Mouse (Mus musculus): ENCODE measurements at regions not wholly inside any gene's neighbourhood (a gene's known extent, or its start where the extent isn't known, plus 50 kb on each side); places are given as distances from the start of the nearest gene placed in this dataset.

DNA sequence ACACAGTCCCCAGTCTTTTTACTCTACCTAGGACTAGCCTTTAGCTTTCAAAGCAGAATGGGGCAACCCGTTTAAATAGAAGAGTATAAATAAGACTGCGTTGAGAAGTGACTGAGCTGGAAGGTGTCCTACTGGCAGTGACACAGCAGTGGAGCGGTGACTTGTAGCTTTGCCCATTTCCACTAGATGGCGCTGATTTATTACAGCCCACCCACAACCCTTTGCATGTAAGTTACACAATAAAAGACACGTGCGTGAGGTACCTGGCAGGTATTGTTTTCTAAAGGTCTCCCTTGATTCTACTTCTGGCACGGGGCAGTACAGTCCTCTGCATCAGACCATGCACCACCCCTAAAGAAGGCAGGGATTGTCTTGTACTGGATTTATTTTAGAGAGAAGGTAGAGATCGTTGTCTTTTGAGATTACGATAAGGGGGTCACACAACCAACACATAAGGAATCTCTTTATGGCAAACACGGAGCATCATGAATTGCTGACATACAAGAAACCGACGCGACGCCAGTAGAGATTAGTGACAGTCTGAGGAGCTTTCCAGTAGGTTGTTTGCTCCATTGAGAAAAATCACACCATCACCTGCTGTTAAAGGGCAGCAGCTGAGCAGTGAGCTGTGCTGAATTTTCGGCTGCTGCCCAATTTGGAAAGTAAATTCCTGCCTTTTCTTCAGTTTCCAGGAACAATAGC, 140.5 kb upstream of the Ank start:
- no peak overlapping the region for H3K9ac ChIP-seq (replicated peaks; ENCODE audit: low read length)
- WGBS, result 14% methylated on average over 15 of the region's 15 CpGs
- peak; percentile 94 for TF ChIP-seq CTCF (IDR thresholded peaks at IDR 0.05; ENCODE audit: low read depth)

DNA sequence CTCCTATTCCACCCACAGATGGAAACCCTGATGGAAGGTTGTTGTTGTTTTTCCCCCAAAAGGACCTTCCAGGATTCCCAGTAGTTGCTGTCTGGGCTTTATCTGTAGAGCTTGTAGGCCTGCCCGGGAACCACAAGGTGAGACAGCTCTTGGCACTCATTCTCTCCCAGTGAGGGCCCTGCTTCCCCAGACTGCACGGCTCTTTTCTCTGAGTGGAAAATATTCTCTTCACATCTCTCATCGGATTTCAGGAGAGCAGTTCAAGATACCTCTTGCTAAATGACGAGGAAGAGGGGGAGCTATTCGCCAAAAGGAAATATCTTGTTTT, 140.0 kb upstream of the Ank start:
- Histone ChIP-seq H3K27ac (no peak overlapping the region), H3K9ac (replicated peaks; ENCODE audit: low read length) (no peak overlapping the region), H3K27me3 (ENCODE audit: insufficient read depth, low read length) (no peaks in the 10 kb centered on the region), H3K4me2 (ENCODE audit: low read depth, low read length) (no peak overlapping the region), H3K4me1 (ENCODE audit: insufficient read depth, low read length) (peaks cover 6% of the 10 kb centered on the region; the same call in 1 of the 2 replicates), H3K36me3 (ENCODE audit: insufficient read depth, low read length) (no peaks in the 10 kb centered on the region), H3K4me3 (ENCODE audit: low read length) (no peak overlapping the region), H3K9me3 (ENCODE audit: low read length) (no peaks in the 10 kb centered on the region)
- 41% methylated on average over 5 of the region's 5 CpGs for WGBS
- ATAC-seq (no peak), DNase-seq (ENCODE audit: low spot score) (peak; percentile 7)
- no peak for TF ChIP-seq CTCF (IDR thresholded peaks at IDR 0.05; ENCODE audit: low read depth)

More for the DNA sequence above, 140.5 kb upstream of the Ank start:
- Histone ChIP-seq H3K9me3 (ENCODE audit: low read length) (no peaks in the 10 kb centered on the region), H3K4me1 (ENCODE audit: insufficient read depth, low read length) (peaks cover 6% of the 10 kb centered on the region; the same call in 1 of the 2 replicates), H3K4me2 (ENCODE audit: low read depth, low read length) (peak overlapping the region; percentile 21; the same call in 1 of the 2 replicates), H3K27me3 (ENCODE audit: insufficient read depth, low read length) (no peaks in the 10 kb centered on the region), H3K4me3 (ENCODE audit: low read length) (no peak overlapping the region), H3K36me3 (ENCODE audit: insufficient read depth, low read length) (no peaks in the 10 kb centered on the region), H3K27ac (no peak overlapping the region)
- ATAC-seq (peak; percentile 90), DNase-seq (ENCODE audit: low spot score) (peak; percentile 89)

DNA sequence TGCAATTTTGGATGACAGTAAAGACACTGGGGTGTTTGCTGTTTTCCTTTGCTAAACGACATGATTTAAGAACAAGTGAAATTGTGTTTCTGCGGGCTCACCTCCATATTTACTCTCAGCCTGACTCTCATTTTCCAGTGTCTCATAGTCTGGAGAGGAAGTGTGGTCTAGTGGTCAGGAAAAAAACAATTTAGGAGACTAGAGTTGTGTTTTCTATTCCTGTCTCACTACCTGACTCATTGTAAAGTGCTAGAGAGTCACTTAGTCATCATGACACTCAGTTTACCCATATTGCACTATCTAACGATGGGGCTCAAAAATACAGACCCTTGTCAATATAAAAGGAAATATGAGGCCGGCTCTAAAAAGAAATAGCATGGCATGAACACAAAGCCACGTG, 138.7 kb upstream of the Ank start:
- Histone ChIP-seq H3K9me3 (ENCODE audit: low read length) (no peaks in the 10 kb centered on the region), H3K36me3 (ENCODE audit: insufficient read depth, low read length) (no peaks in the 10 kb centered on the region), H3K9ac (replicated peaks; ENCODE audit: low read length) (no peak overlapping the region), H3K27me3 (ENCODE audit: insufficient read depth, low read length) (no peaks in the 10 kb centered on the region), H3K4me3 (ENCODE audit: low read length) (no peak overlapping the region), H3K4me2 (ENCODE audit: low read depth, low read length) (no peak overlapping the region), H3K4me1 (ENCODE audit: insufficient read depth, low read length) (peaks cover 6% of the 10 kb centered on the region; the same call in 1 of the 2 replicates), H3K27ac (no peak overlapping the region)
- no peak for TF ChIP-seq CTCF (IDR thresholded peaks at IDR 0.05; ENCODE audit: low read depth)
- DNase-seq (ENCODE audit: low spot score) (no peak), ATAC-seq (no peak)
- 93% methylated on average over 5 of the region's 5 CpGs for WGBS

DNA sequence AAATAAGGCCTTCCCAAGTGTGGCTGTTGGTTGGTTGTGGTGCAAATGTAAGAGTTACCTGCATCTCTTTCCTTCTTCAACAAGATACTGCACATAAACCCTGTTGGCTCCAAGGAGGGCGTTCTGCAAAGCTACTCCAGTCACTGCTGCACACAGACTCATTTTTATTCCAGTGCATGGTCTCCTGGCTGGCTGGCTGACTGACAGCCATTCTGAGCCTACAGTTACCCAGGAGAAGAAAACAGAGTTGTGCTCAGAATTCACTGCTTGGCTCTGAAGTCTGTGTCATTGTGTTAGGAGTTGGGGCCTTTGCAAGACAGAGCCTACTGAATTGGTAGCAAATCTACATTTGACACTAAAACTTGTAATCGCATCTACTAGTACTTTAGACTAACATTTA, 138.0 kb upstream of the Ank start:
- Histone ChIP-seq H3K9me3 (ENCODE audit: low read length) (no peaks in the 10 kb centered on the region), H3K4me3 (ENCODE audit: low read length) (no peak overlapping the region), H3K36me3 (ENCODE audit: insufficient read depth, low read length) (no peaks in the 10 kb centered on the region), H3K4me2 (ENCODE audit: low read depth, low read length) (no peak overlapping the region), H3K9ac (replicated peaks; ENCODE audit: low read length) (no peak overlapping the region), H3K27ac (no peak overlapping the region), H3K27me3 (ENCODE audit: insufficient read depth, low read length) (no peaks in the 10 kb centered on the region), H3K4me1 (ENCODE audit: insufficient read depth, low read length) (peaks cover 6% of the 10 kb centered on the region; the same call in 1 of the 2 replicates)
- ATAC-seq, result peak; percentile 72; the same call in 1 of the 2 replicates
- 61% methylated on average over 2 of the region's 2 CpGs for WGBS
- TF ChIP-seq CTCF (IDR thresholded peaks at IDR 0.05; ENCODE audit: low read depth), result no peak
- peak; percentile 52 for DNase-seq (ENCODE audit: low spot score)

DNA sequence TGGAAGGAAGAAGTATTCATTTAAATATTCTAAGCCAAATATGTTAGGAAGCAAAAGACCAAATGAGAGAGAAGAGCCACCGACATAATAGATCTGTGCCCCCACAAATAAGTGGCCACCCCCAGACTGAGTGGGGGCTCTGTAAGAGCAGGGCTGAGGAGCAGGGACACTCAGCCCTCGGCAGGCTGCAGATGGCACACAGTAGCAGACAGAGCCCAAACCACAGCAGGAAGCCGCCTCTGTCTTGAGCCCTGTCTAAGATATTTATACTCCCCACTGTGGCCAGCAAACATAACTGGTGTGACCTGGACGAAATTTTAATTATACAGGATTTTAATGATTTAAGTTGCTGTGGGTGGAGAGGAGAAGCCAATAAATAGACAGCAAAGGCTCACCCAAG, 126.4 kb upstream of the Ank start:
- Histone ChIP-seq H3K4me3 (ENCODE audit: low read length) (no peak overlapping the region), H3K36me3 (ENCODE audit: insufficient read depth, low read length) (no peaks in the 10 kb centered on the region), H3K9ac (replicated peaks; ENCODE audit: low read length) (no peak overlapping the region), H3K4me1 (ENCODE audit: insufficient read depth, low read length) (no peaks in the 10 kb centered on the region), H3K9me3 (ENCODE audit: low read length) (no peaks in the 10 kb centered on the region), H3K27me3 (ENCODE audit: insufficient read depth, low read length) (no peaks in the 10 kb centered on the region), H3K27ac (no peak overlapping the region), H3K4me2 (ENCODE audit: low read depth, low read length) (no peak overlapping the region)
- no peak for TF ChIP-seq CTCF (IDR thresholded peaks at IDR 0.05; ENCODE audit: low read depth)
- DNase-seq (ENCODE audit: low spot score) (no peak), ATAC-seq (no peak)
- WGBS, result 57% methylated on average over 4 of the region's 4 CpGs

DNA sequence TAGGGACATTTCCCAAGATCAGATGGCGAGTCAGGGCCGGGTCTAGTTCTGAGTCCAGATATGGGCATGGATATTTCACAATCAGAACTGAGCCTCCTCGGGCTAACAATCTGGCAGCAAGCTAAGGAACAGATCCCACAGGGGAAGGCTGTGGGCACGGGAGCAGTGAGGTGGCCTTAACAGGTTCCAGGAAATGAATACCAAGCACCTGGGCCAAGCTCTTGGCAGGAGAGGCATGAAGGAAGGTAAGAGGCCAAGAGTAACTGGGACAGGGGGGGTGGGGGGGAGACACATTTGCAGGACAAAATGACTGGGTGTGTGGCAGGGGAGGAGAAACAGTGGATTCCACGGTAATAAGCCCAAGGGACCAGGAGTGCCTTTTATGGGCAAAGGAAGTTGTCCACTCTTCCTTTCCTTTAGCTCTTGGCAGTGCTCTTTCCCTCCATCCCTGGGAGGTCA, 124.9 kb upstream of the Ank start:
- no peak overlapping the region for H3K9ac ChIP-seq (replicated peaks; ENCODE audit: low read length)
- H3K36me3 ChIP-seq (ENCODE audit: insufficient read depth, low read length), result no peaks in the 10 kb centered on the region
- no peaks in the 10 kb centered on the region for H3K9me3 ChIP-seq (ENCODE audit: low read length)
- TF ChIP-seq CTCF (IDR thresholded peaks at IDR 0.05; ENCODE audit: low read depth), result no peak
- DNase-seq (ENCODE audit: low spot score) (no peak), ATAC-seq (no peak)
- H3K27me3 ChIP-seq (ENCODE audit: insufficient read depth, low read length), result no peaks in the 10 kb centered on the region
- H3K4me2 ChIP-seq (ENCODE audit: low read depth, low read length), result no peak overlapping the region
- 71% methylated on average over 5 of the region's 5 CpGs for WGBS
- no peak overlapping the region for H3K4me3 ChIP-seq (ENCODE audit: low read length)
- H3K27ac ChIP-seq, result no peak overlapping the region
- H3K4me1 ChIP-seq (ENCODE audit: insufficient read depth, low read length), result no peaks in the 10 kb centered on the region

DNA sequence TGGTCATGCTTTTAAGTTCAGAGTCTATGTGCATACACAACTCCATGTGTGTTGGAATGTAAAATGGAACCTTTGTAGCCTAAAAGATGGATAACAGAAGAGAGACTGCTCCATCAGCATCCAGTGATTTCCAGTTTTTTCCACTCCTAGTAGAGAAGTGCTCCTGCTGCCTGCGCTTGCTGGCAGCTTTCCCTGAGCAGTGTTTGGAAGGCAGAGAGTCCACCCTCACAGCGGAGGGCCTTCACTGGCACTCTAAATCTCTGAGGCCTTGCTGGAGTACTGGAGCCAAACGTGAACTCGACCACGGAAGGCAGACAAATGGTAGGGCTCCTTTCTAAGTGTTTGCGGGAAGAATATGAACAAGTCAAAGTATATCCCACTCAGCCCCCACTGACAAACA, 108.0 kb upstream of the Ank start:
- Histone ChIP-seq H3K4me3 (ENCODE audit: low read length) (no peak overlapping the region), H3K27me3 (ENCODE audit: insufficient read depth, low read length) (no peaks in the 10 kb centered on the region), H3K36me3 (ENCODE audit: insufficient read depth, low read length) (no peaks in the 10 kb centered on the region), H3K9me3 (ENCODE audit: low read length) (no peaks in the 10 kb centered on the region), H3K9ac (replicated peaks; ENCODE audit: low read length) (no peak overlapping the region), H3K4me2 (ENCODE audit: low read depth, low read length) (no peak overlapping the region), H3K4me1 (ENCODE audit: insufficient read depth, low read length) (no peaks in the 10 kb centered on the region), H3K27ac (no peak overlapping the region)
- WGBS, result 54% methylated on average over 6 of the region's 6 CpGs
- ATAC-seq, result no peak
- DNase-seq (ENCODE audit: low spot score), result peak; percentile 54
- TF ChIP-seq CTCF (IDR thresholded peaks at IDR 0.05; ENCODE audit: low read depth), result no peak
